Mouse (Mus musculus) right cerebral cortex, adult 2 months (tissue): ENCODE data around the gene Ddhd1.
A peak's percentile ranks its signal among the peaks of the same experiment; 100 is the strongest.
"Not testable (repeated sequence)": the region's sequence is repeated elsewhere in the genome, so short reads cannot be mapped to it uniquely, and the experiment has no call there.

Experiments used
- DNase-seq, 2 experiments: peaks; one replicate each; pipeline ENCODE4 v3.0.0; 2021 to 2022; ENCODE audit warnings: low spot score in 2 of 2

Ddhd1 gene

GRCm38 (mm10) chr14:45580923-45581827 lies 76.8 kb downstream of the Ddhd1 start:
- DNase-seq: not testable (repeated sequence)

GRCm38 (mm10) chr14:45566066-45566937 lies 91.6 kb downstream of the Ddhd1 start:
- peak; percentile 62 to 67 for DNase-seq

GRCm38 (mm10) chr14:45565216-45566065 lies 92.5 kb downstream of the Ddhd1 start:
- DNase-seq: peak; percentile 35 to 49

GRCm38 (mm10) chr14:45563577-45563976 lies 94.4 kb downstream of the Ddhd1 start:
- no peak for DNase-seq

- peak; percentile 70 for DNase-seq
Observed at GRCm38 (mm10) chr14:45561681-45562080, 96.3 kb downstream of the Ddhd1 start.

GRCm38 (mm10) chr14:45559018-45559417 lies 98.9 kb downstream of the Ddhd1 start:
- DNase-seq: no peak

GRCm38 (mm10) chr14:45554336-45554735 lies 103.6 kb downstream of the Ddhd1 start:
- no peak for DNase-seq

GRCm38 (mm10) chr14:45553854-45554253 lies 104.1 kb downstream of the Ddhd1 start:
- no peak for DNase-seq

- no peak for DNase-seq
Observed at GRCm38 (mm10) chr14:45552431-45552830, 105.5 kb downstream of the Ddhd1 start.

GRCm38 (mm10) chr14:45551121-45551768 lies 106.7 kb downstream of the Ddhd1 start:
- DNase-seq: peak in 1 of 2 experiments; percentile 34

GRCm38 (mm10) chr14:45550010-45550647 lies 107.8 kb downstream of the Ddhd1 start:
- peak; percentile 50 to 67 for DNase-seq

GRCm38 (mm10) chr14:45548118-45548517 lies 109.8 kb downstream of the Ddhd1 start:
- no peak for DNase-seq

- DNase-seq: no peak
Observed at GRCm38 (mm10) chr14:45544905-45545304, 113.0 kb downstream of the Ddhd1 start.

GRCm38 (mm10) chr14:45544026-45544425 lies 113.9 kb downstream of the Ddhd1 start:
- no peak for DNase-seq

- DNase-seq: peak; percentile 59 to 69
Observed at GRCm38 (mm10) chr14:45539659-45540468, 118.1 kb downstream of the Ddhd1 start.
